ENCODE assay signal across 8 mouse cellular contexts in genomic region chr7:24373538-24374379, GRCm38 (mm10). TPM values are rescaled to one million over a fixed set of nuclear protein-coding genes. Genes with fewer than 3 reads are reported as not detected.
A peak's percentile ranks its signal among the peaks of the same experiment; 100 is the strongest.
DNase-seq lines count a peak whose midpoint lies in the region; ATAC-seq lines count a peak whose summit lies in the region.

No protein-coding gene starts in this region.

- H3K4me2 ChIP-seq in intestine, embryonic 16.5 days (ENCODE audit: low read depth, low read length): no peak overlapping the region
- peak overlapping the region; percentile 22 for H3K4me2 ChIP-seq in neural tube, embryonic 13.5 days

- peak; percentile 35 for ATAC-seq in intestine, embryonic 16.5 days
- peak; percentile 72 for ATAC-seq in neural tube, embryonic 13.5 days (ENCODE audit: low read depth)

- no peak overlapping the region for H3K9ac ChIP-seq in intestine, embryonic 16.5 days (ENCODE audit: low read depth, low read length)
- 0 out of 2 replicates have a peak overlapping the region, but pooled peaks have one; percentile 31 for H3K9ac ChIP-seq in neural tube, embryonic 13.5 days

- H3K4me1 ChIP-seq in intestine, embryonic 16.5 days (ENCODE audit: control insufficient read depth, insufficient read depth, low read length): peaks cover 13% of the 10 kb centered on the region
- H3K4me1 ChIP-seq in neural tube, embryonic 13.5 days (replicated peaks): peaks cover 44% of the 10 kb centered on the region

- peak; percentile 96 for DNase-seq in heart, adult 11 months
- DNase-seq in heart, postnatal 25 days (ENCODE audit: low spot score): no peak
- DNase-seq in T-cell, adult 2 months (ENCODE audit: low spot score): peak; percentile 82
- peak; percentile 46 for DNase-seq in gastrocnemius, postnatal 14 days
- peak; percentile 65 to 66 for DNase-seq in lung, adult 18-20 months
- no peak for DNase-seq in adipocyte (ENCODE audit: low spot score)

- H3K27ac ChIP-seq in intestine, embryonic 16.5 days (ENCODE audit: low read length): peak overlapping the region; percentile 18
- H3K27ac ChIP-seq in neural tube, embryonic 13.5 days (replicated peaks): peak overlapping the region; percentile 82

- 41% methylated on average over 20 of the region's 20 CpGs for WGBS in intestine, embryonic 16.5 days
- WGBS in neural tube, embryonic 13.5 days: 33% methylated on average over 17 of the region's 20 CpGs

- H3K9me3 ChIP-seq in intestine, embryonic 16.5 days (ENCODE audit: control insufficient read depth, low read length): no peaks in the 10 kb centered on the region
- H3K9me3 ChIP-seq in neural tube, embryonic 13.5 days: no peaks in the 10 kb centered on the region

- no peak overlapping the region for H3K4me3 ChIP-seq in intestine, embryonic 16.5 days (ENCODE audit: low read length)
- H3K4me3 ChIP-seq in neural tube, embryonic 13.5 days: no peak overlapping the region

- no peaks in the 10 kb centered on the region for H3K36me3 ChIP-seq in intestine, embryonic 16.5 days (ENCODE audit: control insufficient read depth, insufficient read depth, low read length)
- no peaks in the 10 kb centered on the region for H3K36me3 ChIP-seq in neural tube, embryonic 13.5 days

- intact Hi-C loops in heart, postnatal 25 days (cut with DNase I): no loop called here
- intact Hi-C loops in gastrocnemius, postnatal 14 days (cut with DNase I; ENCODE audit: low total_unique reads): no loop called here

- H3K27me3 ChIP-seq in intestine, embryonic 16.5 days (replicated peaks; ENCODE audit: control insufficient read depth, insufficient read depth, low read length): no peaks in the 10 kb centered on the region
- H3K27me3 ChIP-seq in neural tube, embryonic 13.5 days: peaks cover 12% of the 10 kb centered on the region

RNA-seq across cellular contexts. Expression of gene Kcnn4, which starts 3.7 kb away (rescaled TPM):
- under 1 TPM; 0.70 to 0.81 TPM for total RNA-seq in heart, postnatal 25 days (2021)
- under 1 TPM; 0.29 to 0.33 TPM for total RNA-seq in gastrocnemius, postnatal 14 days (2021)
- 2.5 and 4.3 TPM in 2 replicates for polyA plus RNA-seq in intestine, embryonic 16.5 days (2015; fragmentation: Nextera tagmentation; extraction: Ambion mirVana)
- polyA plus RNA-seq in neural tube, embryonic 13.5 days (2015; fragmentation: Nextera tagmentation; extraction: Ambion mirVana): 2.1 and 2.2 TPM in 2 replicates

RNA-seq across cellular contexts. Expression of gene Lypd5, which starts 24.8 kb away (rescaled TPM):
- total RNA-seq in heart, postnatal 25 days (2021): not detected
- total RNA-seq in gastrocnemius, postnatal 14 days (2021): not detected
- 0.10 TPM in 1 of 2 replicates, not detected in the other for polyA plus RNA-seq in intestine, embryonic 16.5 days (2015; fragmentation: Nextera tagmentation; extraction: Ambion mirVana)
- polyA plus RNA-seq in neural tube, embryonic 13.5 days (2015; fragmentation: Nextera tagmentation; extraction: Ambion mirVana): not detected in 2 replicates

RNA-seq across cellular contexts. Expression of gene Smg9, which starts 25.7 kb away (rescaled TPM):
- 1 to 10 TPM; 7.6 TPM for total RNA-seq in heart, postnatal 25 days (2021)
- 1 to 10 TPM; 9.2 to 9.5 TPM for total RNA-seq in gastrocnemius, postnatal 14 days (2021)
- 20.4 and 22.0 TPM in 2 replicates for polyA plus RNA-seq in intestine, embryonic 16.5 days (2015; fragmentation: Nextera tagmentation; extraction: Ambion mirVana)
- polyA plus RNA-seq in neural tube, embryonic 13.5 days (2015; fragmentation: Nextera tagmentation; extraction: Ambion mirVana): 36.2 and 37.7 TPM in 2 replicates

RNA-seq across cellular contexts. Expression of gene Tescl, which starts 40.0 kb away (rescaled TPM):
- total RNA-seq in heart, postnatal 25 days (2021): not detected
- total RNA-seq in gastrocnemius, postnatal 14 days (2021): not detected
- polyA plus RNA-seq in intestine, embryonic 16.5 days (2015; fragmentation: Nextera tagmentation; extraction: Ambion mirVana): not detected in 2 replicates
- polyA plus RNA-seq in neural tube, embryonic 13.5 days (2015; fragmentation: Nextera tagmentation; extraction: Ambion mirVana): 0.31 TPM in 1 of 2 replicates, not detected in the other

RNA-seq across cellular contexts. Expression of gene Zfp94, which starts 57.3 kb away (rescaled TPM):
- total RNA-seq in heart, postnatal 25 days (2021): 1 to 10 TPM; 1.8 to 2.5 TPM
- 1 to 10 TPM; 1.7 to 2.4 TPM for total RNA-seq in gastrocnemius, postnatal 14 days (2021)
- 6.0 and 7.3 TPM in 2 replicates for polyA plus RNA-seq in intestine, embryonic 16.5 days (2015; fragmentation: Nextera tagmentation; extraction: Ambion mirVana)
- polyA plus RNA-seq in neural tube, embryonic 13.5 days (2015; fragmentation: Nextera tagmentation; extraction: Ambion mirVana): 18.2 and 19.2 TPM in 2 replicates

Comparison
In these comparisons a context has a peak if more than half of its experiments do, and no peak if none do; other contexts are left out.
1. DNase-seq: peak in heart, adult 11 months (single experiment), T-cell, adult 2 months (single experiment), gastrocnemius, postnatal 14 days (single experiment) and lung, adult 18-20 months (2 of 2); none in heart, postnatal 25 days (single experiment) and adipocyte (single experiment).